Mouse (Mus musculus) adrenal gland, postnatal 14 days (tissue): ENCODE data around the gene Gfap. TPM values are rescaled to one million over a fixed set of nuclear protein-coding genes. Genes with fewer than 3 reads are reported as not detected.

Source experiments
- DNase-seq: peaks from one replicate; pipeline ENCODE4 v3.0.0; 2021; ENCODE audit warnings: mixed read lengths
- total RNA-seq: library from RNA; stranded (reverse); gene quantifications from 2 replicates; pipeline ENCODE4 v1.2.3, GENCODE M21; 2021

Gene Gfap
- total RNA-seq, 1 experiment from 2014 or later, result 1.2 TPM

DNA sequence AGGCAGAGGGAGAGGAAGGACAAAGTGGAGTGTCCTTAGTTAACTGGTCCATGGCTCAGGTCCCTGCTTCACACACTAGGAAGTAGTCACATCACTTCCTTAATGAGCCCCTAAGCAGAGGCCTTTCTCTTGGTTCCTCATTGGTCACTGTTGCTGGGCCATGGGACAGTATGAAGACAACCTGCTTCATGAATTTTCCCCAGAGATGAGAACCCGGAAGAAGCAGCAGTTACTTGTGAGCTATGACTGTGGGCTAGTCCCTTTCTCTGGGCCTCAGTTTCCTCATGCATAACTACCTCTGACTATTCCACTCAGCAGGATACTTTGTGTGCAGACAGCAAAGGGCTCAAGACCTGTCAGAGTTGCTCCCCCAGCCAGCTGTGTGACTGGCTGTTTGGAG lies 63.3 kb downstream of the Gfap start:
- DNase-seq, result no peak

Other genes with a start within 250 kb of the Gfap start
- not detected in 2 replicates for gene Meioc, start 237.2 kb downstream of the Gfap start, total RNA-seq
- gene Ccdc43, start 203.1 kb downstream of the Gfap start, total RNA-seq, result 23.2 and 23.6 TPM in 2 replicates
- 10.3 and 17.2 TPM in 2 replicates for gene Adam11, start 139.5 kb downstream of the Gfap start, total RNA-seq
- 22.5 and 24.7 TPM in 2 replicates for gene Gjc1, start 81.2 kb downstream of the Gfap start, total RNA-seq
- 3.8 and 4.1 TPM in 2 replicates for gene Higd1b, start 65.1 kb downstream of the Gfap start, total RNA-seq
- 79.9 and 96.2 TPM in 2 replicates for gene Eftud2, start 19.9 kb downstream of the Gfap start, total RNA-seq
- 0.38 and 0.59 TPM in 2 replicates for gene Ccdc103, start 19.7 kb downstream of the Gfap start, total RNA-seq
- not detected in 2 replicates for gene Fam187a, start 15.7 kb downstream of the Gfap start, total RNA-seq
- gene Kif18b, start 24.2 kb upstream of the Gfap start, total RNA-seq, result 6.9 and 8.6 TPM in 2 replicates
- 35.3 TPM in 2 replicates for gene C1ql1, start 45.8 kb upstream of the Gfap start, total RNA-seq
- 88.8 and 93.1 TPM in 2 replicates for gene Nmt1, start 127.3 kb upstream of the Gfap start, total RNA-seq
- gene Dcakd, start 127.4 kb upstream of the Gfap start, total RNA-seq, result 65.0 and 66.3 TPM in 2 replicates
- 9.3 and 11.2 TPM in 2 replicates for gene Plcd3, start 200.7 kb upstream of the Gfap start, total RNA-seq
- 77.8 and 84.9 TPM in 2 replicates for gene Acbd4, start 200.8 kb upstream of the Gfap start, total RNA-seq
- gene Hexim1, start 215.3 kb upstream of the Gfap start, total RNA-seq, result 57.8 and 62.1 TPM in 2 replicates
- 3.9 and 5.6 TPM in 2 replicates for gene Hexim2, start 231.5 kb upstream of the Gfap start, total RNA-seq